Mouse (Mus musculus): Measurements from ENCODE around the gene Casc3. TPM values are rescaled to one million over a fixed set of nuclear protein-coding genes. Genes with fewer than 3 reads are reported as not detected.

The Casc3 gene
- polyA plus RNA-seq, 1 experiment from 2014 or later: 54.2 TPM

GRCm38 (mm10) chr11:98775348-98776051 is 29.2 kb upstream of the Casc3 start:
- peak overlapping the region; percentile 48 for H3K4me3 ChIP-seq
- peak overlapping the region; percentile 76 for H3K27ac ChIP-seq (replicated peaks)
- H3K4me2 ChIP-seq: peak overlapping the region; percentile 89
- no peaks in the 10 kb centered on the region for H3K27me3 ChIP-seq
- peak overlapping the region; percentile 46 for H3K9ac ChIP-seq
- WGBS: 6% methylated on average over 15 of the region's 15 CpGs
- peak; percentile 89 for ATAC-seq (ENCODE audit: low FRiP score, low read depth)
- H3K4me1 ChIP-seq (replicated peaks): peaks cover 53% of the 10 kb centered on the region
- no peaks in the 10 kb centered on the region for H3K36me3 ChIP-seq
- no peaks in the 10 kb centered on the region for H3K9me3 ChIP-seq

- WGBS: 56% methylated on average over 12 of the region's 12 CpGs
- peaks cover 54% of the 10 kb centered on the region for H3K4me1 ChIP-seq (replicated peaks)
- H3K4me2 ChIP-seq: peak overlapping the region; percentile 89
- no peak overlapping the region; the same call in 1 of the 2 replicates for H3K9ac ChIP-seq
- H3K4me3 ChIP-seq: no peak overlapping the region
- no peaks in the 10 kb centered on the region for H3K27me3 ChIP-seq
- ATAC-seq (ENCODE audit: low FRiP score, low read depth): no peak
- H3K27ac ChIP-seq (replicated peaks): peak overlapping the region; percentile 67
- no peaks in the 10 kb centered on the region for H3K9me3 ChIP-seq
- H3K36me3 ChIP-seq: no peaks in the 10 kb centered on the region
Observed at GRCm38 (mm10) chr11:98776052-98776764, 28.5 kb upstream of the Casc3 start.

- H3K4me2 ChIP-seq: peak overlapping the region; percentile 14; the same call in 1 of the 2 replicates
Observed at GRCm38 (mm10) chr11:98776843-98777590, 27.7 kb upstream of the Casc3 start.

GRCm38 (mm10) chr11:98777888-98778287 is 26.8 kb upstream of the Casc3 start:
- no peak for ATAC-seq (ENCODE audit: low FRiP score, low read depth)
- H3K27ac ChIP-seq (replicated peaks): no peak overlapping the region; the same call in 1 of the 2 replicates
- H3K4me3 ChIP-seq: no peak overlapping the region
- H3K9me3 ChIP-seq: no peaks in the 10 kb centered on the region
- no peaks in the 10 kb centered on the region for H3K36me3 ChIP-seq
- no peak overlapping the region for H3K4me2 ChIP-seq
- H3K27me3 ChIP-seq: no peaks in the 10 kb centered on the region
- H3K4me1 ChIP-seq (replicated peaks): peaks cover 61% of the 10 kb centered on the region
- no peak overlapping the region for H3K9ac ChIP-seq

More at GRCm38 (mm10) chr11:98776843-98777590, 27.7 kb upstream of the Casc3 start:
- Histone ChIP-seq H3K9ac (no peak overlapping the region), H3K4me1 (replicated peaks) (peaks cover 61% of the 10 kb centered on the region), H3K27me3 (no peaks in the 10 kb centered on the region), H3K4me3 (no peak overlapping the region), H3K27ac (replicated peaks) (peak overlapping the region; percentile 67), H3K9me3 (no peaks in the 10 kb centered on the region), H3K36me3 (no peaks in the 10 kb centered on the region)
- ATAC-seq (ENCODE audit: low FRiP score, low read depth): no peak
- 16% methylated on average over 9 of the region's 9 CpGs for WGBS

GRCm38 (mm10) chr11:98781851-98782512 is 22.7 kb upstream of the Casc3 start:
- H3K36me3 ChIP-seq: no peaks in the 10 kb centered on the region
- H3K4me2 ChIP-seq: no peak overlapping the region; the same call in 1 of the 2 replicates
- peak overlapping the region; percentile 79; the same call in 1 of the 2 replicates for H3K27ac ChIP-seq (replicated peaks)
- H3K9me3 ChIP-seq: no peaks in the 10 kb centered on the region
- H3K4me3 ChIP-seq: no peak overlapping the region
- no peak for ATAC-seq (ENCODE audit: low FRiP score, low read depth)
- no peaks in the 10 kb centered on the region for H3K27me3 ChIP-seq
- H3K4me1 ChIP-seq (replicated peaks): peaks cover 59% of the 10 kb centered on the region
- H3K9ac ChIP-seq: no peak overlapping the region
- 16% methylated on average over 13 of the region's 14 CpGs for WGBS

- Histone ChIP-seq H3K4me3 (peak overlapping the region; percentile 20; the same call in 1 of the 2 replicates), H3K27ac (replicated peaks) (peak overlapping the region; percentile 79), H3K4me1 (replicated peaks) (peaks cover 60% of the 10 kb centered on the region), H3K36me3 (no peaks in the 10 kb centered on the region), H3K9me3 (no peaks in the 10 kb centered on the region), H3K9ac (peak overlapping the region; percentile 21; the same call in 1 of the 2 replicates), H3K4me2 (peak overlapping the region; percentile 50), H3K27me3 (no peaks in the 10 kb centered on the region)
- WGBS: 5% methylated on average over 17 of the region's 17 CpGs
- 0 out of 2 replicates have a peak, but pooled peaks have one; percentile 0 for ATAC-seq (ENCODE audit: low FRiP score, low read depth)
Observed at GRCm38 (mm10) chr11:98782651-98783235, 22.0 kb upstream of the Casc3 start.

GRCm38 (mm10) chr11:98783236-98783696 is 21.4 kb upstream of the Casc3 start:
- H3K36me3 ChIP-seq: no peaks in the 10 kb centered on the region
- WGBS: 1% methylated on average over 20 of the region's 20 CpGs
- no peaks in the 10 kb centered on the region for H3K27me3 ChIP-seq
- H3K9ac ChIP-seq: peak overlapping the region; percentile 21; the same call in 1 of the 2 replicates
- peak overlapping the region; percentile 79 for H3K27ac ChIP-seq (replicated peaks)
- peak overlapping the region; percentile 50 for H3K4me2 ChIP-seq
- H3K9me3 ChIP-seq: no peaks in the 10 kb centered on the region
- peak overlapping the region; percentile 20 for H3K4me3 ChIP-seq
- peak; percentile 38 for ATAC-seq (ENCODE audit: low FRiP score, low read depth)
- H3K4me1 ChIP-seq (replicated peaks): peaks cover 63% of the 10 kb centered on the region

- Histone ChIP-seq H3K27me3 (no peaks in the 10 kb centered on the region), H3K9ac (no peak overlapping the region), H3K4me1 (replicated peaks) (peaks cover 68% of the 10 kb centered on the region), H3K4me2 (no peak overlapping the region), H3K36me3 (no peaks in the 10 kb centered on the region), H3K27ac (replicated peaks) (no peak overlapping the region), H3K4me3 (no peak overlapping the region), H3K9me3 (no peaks in the 10 kb centered on the region)
- 67% methylated on average over 4 of the region's 4 CpGs for WGBS
- no peak for ATAC-seq (ENCODE audit: low FRiP score, low read depth)
Observed at GRCm38 (mm10) chr11:98784139-98784538, 20.6 kb upstream of the Casc3 start.

GRCm38 (mm10) chr11:98785214-98785613 is 19.5 kb upstream of the Casc3 start:
- no peak for ATAC-seq (ENCODE audit: low FRiP score, low read depth)
- Histone ChIP-seq H3K4me1 (replicated peaks) (peaks cover 76% of the 10 kb centered on the region), H3K9ac (no peak overlapping the region), H3K27me3 (no peaks in the 10 kb centered on the region), H3K36me3 (no peaks in the 10 kb centered on the region), H3K9me3 (no peaks in the 10 kb centered on the region), H3K4me2 (no peak overlapping the region), H3K27ac (replicated peaks) (peak overlapping the region; percentile 84), H3K4me3 (no peak overlapping the region)
- WGBS: 75% methylated on average over 10 of the region's 10 CpGs

GRCm38 (mm10) chr11:98785772-98786281 is 18.9 kb upstream of the Casc3 start:
- Histone ChIP-seq H3K9ac (peak overlapping the region; percentile 43), H3K4me1 (replicated peaks) (peaks cover 76% of the 10 kb centered on the region), H3K9me3 (no peaks in the 10 kb centered on the region), H3K4me2 (peak overlapping the region; percentile 48), H3K4me3 (peak overlapping the region; percentile 10; the same call in 1 of the 2 replicates), H3K27me3 (no peaks in the 10 kb centered on the region), H3K27ac (replicated peaks) (peak overlapping the region; percentile 84), H3K36me3 (no peaks in the 10 kb centered on the region)
- no peak for ATAC-seq (ENCODE audit: low FRiP score, low read depth)
- 7% methylated on average over 12 of the region's 12 CpGs for WGBS
